Mouse (Mus musculus): ENCODE measurements around the gene Gm21970.
A peak's percentile ranks its signal among the peaks of the same experiment; 100 is the strongest.

Gene Gm21970

GRCm38 (mm10) chr16:91401569-91402165 lies 10.1 kb downstream of the Gm21970 start:
- no peak for DNase-seq (ENCODE audit: low spot score in 2 of 2)

GRCm38 (mm10) chr16:91403784-91404183 lies 12.3 kb downstream of the Gm21970 start:
- DNase-seq (ENCODE audit: low spot score in 2 of 2): no peak

GRCm38 (mm10) chr16:91404187-91404586 lies 12.7 kb downstream of the Gm21970 start:
- no peak for DNase-seq (ENCODE audit: low spot score in 2 of 2)

GRCm38 (mm10) chr16:91404828-91405577 lies 13.5 kb downstream of the Gm21970 start:
- DNase-seq (ENCODE audit: low spot score in 2 of 2): no peak

- peak; percentile 62 to 69 for DNase-seq (ENCODE audit: low spot score in 2 of 2)
These were observed 14.4 kb downstream of the Gm21970 start, which contains the start of gene Il10rb for GRCm38 (mm10) chr16:91405640-91406584. TSS of gene Il10rb (plus strand) at chr16:91406164.

- peak in 1 of 2 experiments; percentile 9 for DNase-seq (ENCODE audit: low spot score in 2 of 2)
These were observed 15.2 kb downstream of the Gm21970 start for GRCm38 (mm10) chr16:91406585-91407220.

- DNase-seq (ENCODE audit: low spot score in 2 of 2): no peak
These were observed 21.8 kb downstream of the Gm21970 start for GRCm38 (mm10) chr16:91413102-91413844.

- DNase-seq (ENCODE audit: low spot score in 2 of 2): no peak
These were observed 24.1 kb downstream of the Gm21970 start for GRCm38 (mm10) chr16:91415391-91416189.

GRCm38 (mm10) chr16:91416357-91416756 lies 24.8 kb downstream of the Gm21970 start:
- no peak for DNase-seq (ENCODE audit: low spot score in 2 of 2)

- no peak for DNase-seq (ENCODE audit: low spot score in 2 of 2)
These were observed 25.4 kb downstream of the Gm21970 start for GRCm38 (mm10) chr16:91416938-91417337.

GRCm38 (mm10) chr16:91418531-91418930 lies 27.0 kb downstream of the Gm21970 start:
- no peak for DNase-seq (ENCODE audit: low spot score in 2 of 2)

- DNase-seq (ENCODE audit: low spot score in 2 of 2): no peak
These were observed 34.3 kb downstream of the Gm21970 start for GRCm38 (mm10) chr16:91425816-91426215.

- no peak for DNase-seq (ENCODE audit: low spot score in 2 of 2)
These were observed 35.1 kb downstream of the Gm21970 start for GRCm38 (mm10) chr16:91426586-91426985.

- DNase-seq (ENCODE audit: low spot score in 2 of 2): no peak
These were observed 35.9 kb downstream of the Gm21970 start for GRCm38 (mm10) chr16:91427461-91427860.

- DNase-seq (ENCODE audit: low spot score in 2 of 2): no peak
These were observed 36.8 kb downstream of the Gm21970 start for GRCm38 (mm10) chr16:91428259-91428865.

- no peak for DNase-seq (ENCODE audit: low spot score in 2 of 2)
These were observed 41.3 kb downstream of the Gm21970 start for GRCm38 (mm10) chr16:91432720-91433328.

GRCm38 (mm10) chr16:91433329-91433933 lies 41.9 kb downstream of the Gm21970 start:
- DNase-seq (ENCODE audit: low spot score in 2 of 2): peak; percentile 52 to 57

- no peak for DNase-seq (ENCODE audit: low spot score in 2 of 2)
These were observed 42.6 kb downstream of the Gm21970 start for GRCm38 (mm10) chr16:91434119-91434518.

GRCm38 (mm10) chr16:91438081-91438480 lies 46.6 kb downstream of the Gm21970 start:
- DNase-seq (ENCODE audit: low spot score in 2 of 2): no peak

Data from thymus, postnatal 10 days (tissue).